Mouse (Mus musculus): ENCODE measurements around the gene Hs3st3b1. TPM values are rescaled to one million over a fixed set of nuclear protein-coding genes. Genes with fewer than 3 reads are reported as not detected.

Hs3st3b1 gene
- total and polyA plus RNA-seq, 2 experiments from 2014 or later, result 0.86 to 2.9 TPM

DNA sequence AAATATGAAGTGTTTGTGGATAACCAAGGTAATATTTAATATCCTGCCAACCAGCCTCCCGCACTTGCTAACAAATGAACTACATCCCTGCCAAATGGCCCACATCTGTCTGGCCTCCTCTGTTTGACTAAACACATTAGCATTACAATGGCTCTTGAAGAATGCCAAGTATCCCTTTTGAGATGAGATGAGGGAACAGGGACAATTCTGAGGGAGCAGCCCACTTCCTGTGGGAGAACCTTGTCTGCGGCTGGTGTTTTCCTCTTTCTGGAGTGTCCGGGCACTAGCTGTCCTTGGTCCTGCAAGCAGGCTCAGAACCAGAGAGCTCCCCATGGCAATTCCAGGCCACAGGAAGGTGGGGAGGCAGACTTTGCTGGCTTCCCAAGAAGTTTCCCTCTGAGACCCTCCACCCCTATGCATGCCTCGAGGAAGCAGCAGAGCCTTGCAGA, 30.7 kb upstream of the Hs3st3b1 start:
- Histone ChIP-seq H3K4me1 (ENCODE audit: control insufficient read depth, insufficient read depth) (0 out of 2 replicates have a peak, but pooled peaks cover 5% of the 10 kb centered on the region), H3K9ac (replicated peaks; ENCODE audit: low read depth, low read length) (no peak overlapping the region), H3K9me3 (replicated peaks; ENCODE audit: control insufficient read depth, low read length) (no peaks in the 10 kb centered on the region), H3K4me2 (ENCODE audit: low read depth, low read length) (no peak overlapping the region), H3K27ac (ENCODE audit: low read depth) (no peak overlapping the region), H3K4me3 (ENCODE audit: low read depth, low read length) (no peak overlapping the region), H3K27me3 (ENCODE audit: control insufficient read depth, insufficient read depth, low read length) (no peaks in the 10 kb centered on the region; the same call in 1 of the 2 replicates), H3K36me3 (replicated peaks; ENCODE audit: control insufficient read depth, insufficient read depth, low read length) (no peaks in the 10 kb centered on the region)
- no peak for DNase-seq (ENCODE audit: low spot score)
- ATAC-seq (ENCODE audit: insufficient read depth, low read depth), result no peak
- 47% methylated on average over 4 of the region's 4 CpGs for WGBS
- TF ChIP-seq EP300 (IDR thresholded peaks at IDR 0.05; ENCODE audit: low read depth), result no peak
- TF ChIP-seq CTCF (IDR thresholded peaks at IDR 0.05; ENCODE audit: low read depth), result no peak

DNA sequence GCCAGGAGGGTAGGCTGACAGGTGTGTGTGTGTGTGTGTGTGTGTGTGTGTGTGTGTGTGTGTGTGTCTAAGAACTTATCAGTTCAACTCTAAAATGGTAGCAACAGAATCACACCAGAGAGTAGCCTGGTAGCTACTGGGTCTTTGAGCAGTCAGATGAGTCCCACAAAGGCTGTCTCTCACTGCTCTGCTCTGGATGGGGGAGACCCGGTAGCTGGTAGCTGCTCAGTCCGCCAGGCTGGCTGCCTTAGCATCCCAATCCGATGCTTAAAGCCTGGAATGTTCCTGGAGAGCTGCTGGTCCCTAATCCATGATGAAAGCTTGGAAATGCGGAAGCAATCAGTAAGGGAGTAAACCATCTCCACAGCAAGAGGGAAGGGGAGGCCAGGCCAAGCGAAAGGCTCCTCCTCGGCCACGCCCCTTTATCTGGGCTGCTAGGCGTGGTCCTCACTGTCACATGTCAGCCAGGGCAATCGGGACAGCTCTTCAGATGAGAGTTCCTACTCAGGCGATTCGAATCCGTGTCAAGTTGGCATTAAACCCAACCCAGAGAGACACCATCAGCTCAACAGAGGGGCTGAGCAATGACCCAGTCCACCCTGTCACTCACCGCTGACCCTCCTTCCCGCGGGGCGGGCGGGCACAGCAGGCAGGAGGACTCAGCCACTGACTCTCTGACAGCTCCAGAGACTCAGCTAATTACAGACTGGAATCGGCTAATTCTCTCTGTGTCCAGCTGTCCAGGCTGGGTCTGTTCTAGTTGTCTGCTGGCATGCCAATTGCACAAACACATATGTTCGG, 29.9 kb upstream of the Hs3st3b1 start:
- H3K4me2 ChIP-seq (ENCODE audit: low read depth, low read length), result peak overlapping the region; percentile 51
- WGBS, result 11% methylated on average over 19 of the region's 19 CpGs
- no peaks in the 10 kb centered on the region for H3K36me3 ChIP-seq (replicated peaks; ENCODE audit: control insufficient read depth, insufficient read depth, low read length)
- H3K27ac ChIP-seq (ENCODE audit: low read depth), result no peak overlapping the region
- no peak for DNase-seq (ENCODE audit: low spot score)
- H3K4me1 ChIP-seq (ENCODE audit: control insufficient read depth, insufficient read depth), result peaks cover 9% of the 10 kb centered on the region
- no peak overlapping the region for H3K9ac ChIP-seq (replicated peaks; ENCODE audit: low read depth, low read length)
- no peaks in the 10 kb centered on the region; the same call in 1 of the 2 replicates for H3K27me3 ChIP-seq (ENCODE audit: control insufficient read depth, insufficient read depth, low read length)
- peak; percentile 53; the same call in 1 of the 2 replicates for ATAC-seq (ENCODE audit: insufficient read depth, low read depth)
- no peaks in the 10 kb centered on the region for H3K9me3 ChIP-seq (replicated peaks; ENCODE audit: control insufficient read depth, low read length)
- peak overlapping the region; percentile 15; the same call in 1 of the 2 replicates for H3K4me3 ChIP-seq (ENCODE audit: low read depth, low read length)
- TF ChIP-seq CTCF (IDR thresholded peaks at IDR 0.05; ENCODE audit: low read depth), result no peak
- TF ChIP-seq EP300 (IDR thresholded peaks at IDR 0.05; ENCODE audit: low read depth), result no peak

DNA sequence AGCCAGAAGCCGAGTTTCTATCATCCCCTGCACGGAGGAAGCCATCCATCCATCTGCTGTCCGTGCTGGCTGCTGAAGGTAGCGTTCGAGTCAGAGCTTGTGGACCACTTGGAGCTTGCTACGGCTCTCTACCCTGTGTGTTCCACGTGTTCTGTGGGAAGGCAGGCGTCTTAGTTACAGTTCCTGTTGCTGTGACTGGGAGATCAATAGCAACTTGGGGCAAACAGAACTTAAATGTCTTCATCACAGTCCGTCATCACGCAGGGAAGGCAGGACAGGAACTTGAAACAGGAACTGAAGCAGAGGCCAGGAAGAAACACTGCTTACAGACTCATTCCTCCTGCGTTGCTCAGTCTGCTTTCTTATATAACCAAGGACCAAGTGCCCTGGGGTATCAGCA, 26.3 kb upstream of the Hs3st3b1 start:
- Histone ChIP-seq H3K4me3 (ENCODE audit: low read depth, low read length) (no peak overlapping the region), H3K9ac (replicated peaks; ENCODE audit: low read depth, low read length) (no peak overlapping the region), H3K36me3 (replicated peaks; ENCODE audit: control insufficient read depth, insufficient read depth, low read length) (no peaks in the 10 kb centered on the region), H3K4me1 (ENCODE audit: control insufficient read depth, insufficient read depth) (peaks cover 13% of the 10 kb centered on the region), H3K4me2 (ENCODE audit: low read depth, low read length) (no peak overlapping the region), H3K27ac (ENCODE audit: low read depth) (no peak overlapping the region), H3K9me3 (replicated peaks; ENCODE audit: control insufficient read depth, low read length) (no peaks in the 10 kb centered on the region), H3K27me3 (ENCODE audit: control insufficient read depth, insufficient read depth, low read length) (no peaks in the 10 kb centered on the region)
- 89% methylated on average over 11 of the region's 11 CpGs for WGBS
- DNase-seq (ENCODE audit: low spot score), result no peak
- no peak for TF ChIP-seq EP300 (IDR thresholded peaks at IDR 0.05; ENCODE audit: low read depth)
- no peak for TF ChIP-seq CTCF (IDR thresholded peaks at IDR 0.05; ENCODE audit: low read depth)
- ATAC-seq (ENCODE audit: insufficient read depth, low read depth), result no peak

DNA sequence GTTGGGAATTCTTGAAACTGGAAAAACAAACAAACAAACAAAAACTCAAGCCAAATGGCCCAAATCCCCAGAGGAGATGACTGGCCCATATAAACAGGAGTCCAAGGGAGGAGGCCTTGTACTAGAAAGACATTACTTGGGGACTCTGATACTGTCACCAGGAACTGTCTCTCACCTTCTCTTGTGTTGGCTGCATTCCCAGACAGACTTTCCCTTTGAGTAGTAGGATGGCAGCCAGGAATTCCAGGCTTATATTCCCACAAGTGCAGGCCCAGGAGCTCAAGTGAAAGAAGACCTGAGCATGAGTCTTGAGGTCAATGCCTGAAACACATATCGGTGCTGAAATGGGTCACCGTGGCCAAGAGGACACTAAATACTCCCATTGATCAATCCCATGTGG, 24.9 kb upstream of the Hs3st3b1 start:
- Histone ChIP-seq H3K4me2 (ENCODE audit: low read depth, low read length) (no peak overlapping the region), H3K4me3 (ENCODE audit: low read depth, low read length) (no peak overlapping the region), H3K27ac (ENCODE audit: low read depth) (peak overlapping the region; percentile 0; the same call in 1 of the 2 replicates), H3K4me1 (ENCODE audit: control insufficient read depth, insufficient read depth) (peaks cover 8% of the 10 kb centered on the region), H3K36me3 (replicated peaks; ENCODE audit: control insufficient read depth, insufficient read depth, low read length) (no peaks in the 10 kb centered on the region), H3K9ac (replicated peaks; ENCODE audit: low read depth, low read length) (no peak overlapping the region), H3K27me3 (ENCODE audit: control insufficient read depth, insufficient read depth, low read length) (no peaks in the 10 kb centered on the region), H3K9me3 (replicated peaks; ENCODE audit: control insufficient read depth, low read length) (no peaks in the 10 kb centered on the region)
- DNase-seq (ENCODE audit: low spot score) (peak; percentile 35), ATAC-seq (ENCODE audit: insufficient read depth, low read depth) (no peak; the same call in 1 of the 2 replicates)
- TF ChIP-seq EP300 (IDR thresholded peaks at IDR 0.05; ENCODE audit: low read depth) (no peak), CTCF (IDR thresholded peaks at IDR 0.05; ENCODE audit: low read depth) (no peak)
- WGBS, result 11% methylated on average over 2 of the region's 2 CpGs

DNA sequence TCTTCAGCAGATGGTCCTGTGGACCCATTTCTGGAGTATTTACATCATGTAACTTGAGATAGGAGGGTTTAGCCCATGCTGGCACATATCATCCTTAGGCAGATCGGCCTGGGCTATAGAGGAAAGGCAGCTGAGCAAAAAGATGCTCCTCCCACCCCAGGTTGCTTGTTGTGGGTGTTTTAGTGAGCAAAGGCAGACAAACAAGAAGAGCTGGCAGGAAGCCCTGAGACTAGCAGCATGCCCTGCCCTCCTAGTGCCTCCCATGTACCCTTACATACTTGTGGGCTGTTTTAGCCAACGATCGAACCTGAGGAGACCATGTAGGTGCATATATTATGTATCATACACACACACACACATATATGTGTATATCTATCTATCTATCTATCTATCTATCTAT, 21.9 kb upstream of the Hs3st3b1 start:
- H3K9me3 ChIP-seq (replicated peaks; ENCODE audit: control insufficient read depth, low read length), result no peaks in the 10 kb centered on the region
- WGBS, result 83% methylated on average over 3 of the region's 3 CpGs
- no peak overlapping the region for H3K9ac ChIP-seq (replicated peaks; ENCODE audit: low read depth, low read length)

More for the DNA sequence above, 21.9 kb upstream of the Hs3st3b1 start:
- TF ChIP-seq EP300 (IDR thresholded peaks at IDR 0.05; ENCODE audit: low read depth), result no peak
- no peak for TF ChIP-seq CTCF (IDR thresholded peaks at IDR 0.05; ENCODE audit: low read depth)
- no peak for DNase-seq (ENCODE audit: low spot score)
- no peaks in the 10 kb centered on the region for H3K36me3 ChIP-seq (replicated peaks; ENCODE audit: control insufficient read depth, insufficient read depth, low read length)
- no peak overlapping the region for H3K27ac ChIP-seq (ENCODE audit: low read depth)
- H3K4me2 ChIP-seq (ENCODE audit: low read depth, low read length), result no peak overlapping the region
- ATAC-seq (ENCODE audit: insufficient read depth, low read depth), result no peak
- peaks cover 8% of the 10 kb centered on the region for H3K4me1 ChIP-seq (ENCODE audit: control insufficient read depth, insufficient read depth)
- no peaks in the 10 kb centered on the region for H3K27me3 ChIP-seq (ENCODE audit: control insufficient read depth, insufficient read depth, low read length)
- H3K4me3 ChIP-seq (ENCODE audit: low read depth, low read length), result no peak overlapping the region

Measured in heart, postnatal 0 days (tissue).